ENCODE assay signal across 16 mouse cellular contexts in the genomic region with DNA sequence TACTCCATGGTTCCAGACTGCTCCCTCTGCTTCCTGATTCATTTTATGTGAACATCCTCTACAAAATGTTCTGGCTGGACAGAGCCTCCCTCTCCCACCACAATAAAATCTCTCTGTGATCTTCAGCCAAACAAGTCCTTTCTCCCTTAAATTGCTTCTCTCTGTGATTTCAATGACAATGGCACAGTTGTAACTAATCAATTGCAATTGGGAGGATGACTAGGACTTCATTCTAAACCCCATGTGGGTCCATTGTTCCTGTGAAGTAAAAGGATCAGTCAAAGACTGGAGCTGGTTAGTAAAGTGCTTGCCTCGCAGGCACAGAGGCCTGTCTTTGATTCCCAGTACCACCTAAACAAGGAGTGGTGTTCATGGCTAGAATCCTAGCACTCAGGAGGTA.
"Had no signal": no experiment of that assay in that cellular context is flagged by ENCODE, and none has a peak within 500 bp of the region (broad histone marks: within the 10 kb centered on the region; RNA-seq: fewer than 3 reads in every experiment).

No protein-coding gene starts in this region.

- H3K4me3 ChIP-seq: lung, embryonic 15.5 days; megakaryocyte, embryonic 14.5 days; midbrain, embryonic 13.5 days; midbrain, embryonic 15.5 days; neural tube, embryonic 12.5 days; stomach, embryonic 15.5 days had no signal

- DNase-seq: lung, adult 2 months; lung, postnatal 14 days; lung, postnatal 36 days; right cerebral cortex, postnatal 14 days; thymus, postnatal 14 days; thymus, postnatal 36 days had no signal

- H3K9ac ChIP-seq: lung, embryonic 15.5 days; midbrain, embryonic 13.5 days; midbrain, embryonic 15.5 days; neural tube, embryonic 12.5 days; stomach, embryonic 15.5 days had no signal

- H3K27ac ChIP-seq: lung, embryonic 15.5 days; macrophage; midbrain, embryonic 13.5 days; midbrain, embryonic 15.5 days; neural tube, embryonic 12.5 days; stomach, embryonic 15.5 days; stomach, postnatal 0 days had no signal

- H3K27me3 ChIP-seq: lung, embryonic 15.5 days; midbrain, embryonic 13.5 days; midbrain, embryonic 15.5 days; neural tube, embryonic 12.5 days; stomach, embryonic 15.5 days had no signal

- ATAC-seq: lung, postnatal 0 days; midbrain, embryonic 13.5 days; midbrain, embryonic 15.5 days had no signal

- H3K9me3 ChIP-seq: lung, embryonic 15.5 days; megakaryocyte, embryonic 14.5 days; midbrain, embryonic 13.5 days; midbrain, embryonic 15.5 days; neural tube, embryonic 12.5 days; stomach, embryonic 15.5 days had no signal

- H3K36me3 ChIP-seq: lung, embryonic 15.5 days; midbrain, embryonic 13.5 days; midbrain, embryonic 15.5 days; neural tube, embryonic 12.5 days; stomach, embryonic 15.5 days had no signal

- H3K4me2 ChIP-seq: lung, embryonic 15.5 days; midbrain, embryonic 11.5 days; midbrain, embryonic 13.5 days; midbrain, embryonic 15.5 days; neural tube, embryonic 12.5 days; stomach, embryonic 15.5 days had no signal

- H3K4me1 ChIP-seq: lung, embryonic 15.5 days; megakaryocyte, embryonic 14.5 days; stomach, embryonic 15.5 days had no signal
